Mouse (Mus musculus): ENCODE data around the gene Olfr902. TPM values are rescaled to one million over a fixed set of nuclear protein-coding genes. Genes with fewer than 3 reads are reported as not detected.

Gene Olfr902
- polyA plus RNA-seq (2017; shearing (Covaris generic)), result not detected

GRCm38 (mm10) chr9:38447352-38447751 is at the start of gene Olfr902:
Gene Olfr902, plus strand, starts transcription at chr9:38447652.

GRCm38 (mm10) chr9:38401398-38401797 is 46.1 kb upstream of the Olfr902 start, which contains the start of gene Olfr147:
Gene Olfr147, plus strand, starts transcription at chr9:38401698.

GRCm38 (mm10) chr9:38429155-38429554 is 18.3 kb upstream of the Olfr902 start, which contains the start of gene Olfr901:
Gene Olfr901, plus strand, starts transcription at chr9:38429455.

GRCm38 (mm10) chr9:38462844-38463243 is 15.4 kb downstream of the Olfr902 start, which contains the start of gene Olfr904:
Gene Olfr904, plus strand, starts transcription at chr9:38463144.

GRCm38 (mm10) chr9:38470807-38471206 is 23.4 kb downstream of the Olfr902 start, which contains the start of gene Olfr905:
Gene Olfr905, plus strand, starts transcription at chr9:38471107.

GRCm38 (mm10) chr9:38486785-38487184 is 39.3 kb downstream of the Olfr902 start, which contains the start of gene Olfr906:
Gene Olfr906, plus strand, starts transcription at chr9:38487085.

GRCm38 (mm10) chr9:38495501-38495900 is 48.0 kb downstream of the Olfr902 start, which contains the start of gene Olfr907:
Gene Olfr907, plus strand, starts transcription at chr9:38495801.

Other genes with a start within 250 kb of the Olfr902 start
- gene Olfr893, start 239.3 kb upstream of the Olfr902 start, polyA plus RNA-seq (2017; shearing (Covaris generic)), result not detected
- gene Olfr894, start 229.6 kb upstream of the Olfr902 start, polyA plus RNA-seq (2017; shearing (Covaris generic)), result not detected
- gene Olfr143, start 194.9 kb upstream of the Olfr902 start, polyA plus RNA-seq (2017; shearing (Covaris generic)), result not detected
- gene Olfr895, start 179.8 kb upstream of the Olfr902 start, polyA plus RNA-seq (2017; shearing (Covaris generic)), result not detected
- gene Olfr896-ps1, start 156.5 kb upstream of the Olfr902 start, polyA plus RNA-seq (2017; shearing (Covaris generic)), result not detected
- gene Olfr25, start 118.6 kb upstream of the Olfr902 start, polyA plus RNA-seq (2017; shearing (Covaris generic)), result under 1 TPM in 1 of 2 experiments, not detected in 1; 0.10 TPM
- under 1 TPM in 1 of 2 experiments, not detected in 1; 0.42 TPM for gene Olfr898, start 99.2 kb upstream of the Olfr902 start, polyA plus RNA-seq (2017; shearing (Covaris generic))
- under 1 TPM; 0.06 to 0.07 TPM for gene Olfr250, start 80.8 kb upstream of the Olfr902 start, polyA plus RNA-seq (2017; shearing (Covaris generic))
- gene Olfr251, start 70.6 kb upstream of the Olfr902 start, polyA plus RNA-seq (2017; shearing (Covaris generic)), result under 1 TPM in 1 of 2 experiments, not detected in 1; 0.04 TPM
- gene Olfr147, start 46.0 kb upstream of the Olfr902 start, polyA plus RNA-seq (2017; shearing (Covaris generic)), result 1 to 10 TPM in 1 of 2 experiments, under 1 TPM in 1; 0.22 to 2.0 TPM
- gene Olfr901, start 18.2 kb upstream of the Olfr902 start, polyA plus RNA-seq (2017; shearing (Covaris generic)), result under 1 TPM in 1 of 2 experiments, not detected in 1; 0.45 TPM
- gene Olfr904, start 15.5 kb downstream of the Olfr902 start, polyA plus RNA-seq (2017; shearing (Covaris generic)), result not detected
- under 1 TPM; 0.29 to 0.84 TPM for gene Olfr905, start 23.5 kb downstream of the Olfr902 start, polyA plus RNA-seq (2017; shearing (Covaris generic))
- not detected for gene Olfr906, start 39.4 kb downstream of the Olfr902 start, polyA plus RNA-seq (2017; shearing (Covaris generic))
- gene Olfr907, start 48.1 kb downstream of the Olfr902 start, polyA plus RNA-seq (2017; shearing (Covaris generic)), result not detected
- 1 to 10 TPM in 1 of 2 experiments, under 1 TPM in 1; 0.11 to 3.0 TPM for gene Olfr911-ps1, start 73.9 kb downstream of the Olfr902 start, polyA plus RNA-seq (2017; shearing (Covaris generic))
- gene Olfr910, start 90.2 kb downstream of the Olfr902 start, polyA plus RNA-seq (2017; shearing (Covaris generic)), result not detected
- under 1 TPM; 0.11 to 0.61 TPM for gene Olfr912, start 132.5 kb downstream of the Olfr902 start, polyA plus RNA-seq (2017; shearing (Covaris generic))
- not detected for gene Olfr913, start 145.1 kb downstream of the Olfr902 start, polyA plus RNA-seq (2017; shearing (Covaris generic))
- gene Olfr914, start 157.4 kb downstream of the Olfr902 start, polyA plus RNA-seq (2017; shearing (Covaris generic)), result under 1 TPM in 1 of 2 experiments, not detected in 1; 0.11 TPM
- under 1 TPM; 0.30 to 0.87 TPM for gene Olfr916, start 212.2 kb downstream of the Olfr902 start, polyA plus RNA-seq (2017; shearing (Covaris generic))
- not detected for gene Olfr917, start 218.2 kb downstream of the Olfr902 start, polyA plus RNA-seq (2017; shearing (Covaris generic))
- gene Olfr918, start 226.9 kb downstream of the Olfr902 start, polyA plus RNA-seq (2017; shearing (Covaris generic)), result under 1 TPM in 1 of 2 experiments, not detected in 1; 0.04 TPM

Measured in inflammation-experienced regulatory T-cells (primary cell).